ENCODE assay signal across 17 mouse cellular contexts in the genomic region with DNA sequence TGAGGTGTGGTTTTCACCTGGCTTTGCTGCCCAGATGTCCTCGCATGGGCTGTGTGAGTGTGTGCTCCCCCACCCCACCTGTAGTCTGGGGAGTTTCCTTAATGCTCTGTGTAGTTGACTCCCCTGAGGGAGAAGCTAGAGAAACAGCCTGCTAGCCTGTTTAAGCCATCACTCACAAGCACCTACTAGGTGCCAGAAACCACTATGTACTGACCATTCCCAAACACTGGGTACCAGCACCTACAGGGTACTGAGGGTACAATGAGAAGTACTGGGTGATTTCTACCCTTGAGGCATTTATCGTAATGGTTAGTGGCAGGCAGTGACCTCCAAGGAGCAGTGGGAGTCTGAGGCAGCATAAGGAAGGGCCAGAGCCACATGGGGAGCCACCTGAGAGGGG.
"Had no signal": no experiment of that assay in that cellular context is flagged by ENCODE, and none has a peak within 500 bp of the region (broad histone marks: within the 10 kb centered on the region; RNA-seq: fewer than 3 reads in every experiment).

No protein-coding gene starts in this region.

- H3K36me3 ChIP-seq: neural tube, embryonic 12.5 days; neural tube, embryonic 13.5 days; neural tube, embryonic 15.5 days; stomach, embryonic 15.5 days had no signal

- DNase-seq: retina, postnatal 1 day; right cerebral cortex, adult 18-20 months; right cerebral cortex, postnatal 14 days; right cerebral cortex, postnatal 25 days; right cerebral cortex, postnatal 4 days; spleen, adult 18-20 months; thymus, adult 18-20 months; thymus, adult 2 months; thymus, postnatal 14 days; thymus, postnatal 25 days; thymus, postnatal 36 days; thymus, postnatal 4 days had no signal

- H3K9me3 ChIP-seq: neural tube, embryonic 12.5 days; neural tube, embryonic 13.5 days; neural tube, embryonic 15.5 days; stomach, embryonic 15.5 days had no signal

- H3K27ac ChIP-seq: neural tube, embryonic 12.5 days; neural tube, embryonic 13.5 days; neural tube, embryonic 15.5 days; stomach, embryonic 15.5 days; stomach, postnatal 0 days had no signal

- H3K9ac ChIP-seq: neural tube, embryonic 12.5 days; neural tube, embryonic 13.5 days; neural tube, embryonic 15.5 days; stomach, embryonic 15.5 days had no signal

- H3K27me3 ChIP-seq: neural tube, embryonic 12.5 days; neural tube, embryonic 13.5 days; neural tube, embryonic 15.5 days; stomach, embryonic 15.5 days had no signal

- H3K4me1 ChIP-seq: neural tube, embryonic 12.5 days; neural tube, embryonic 13.5 days; stomach, embryonic 15.5 days had no signal

- H3K4me2 ChIP-seq: neural tube, embryonic 12.5 days; neural tube, embryonic 13.5 days; neural tube, embryonic 15.5 days; stomach, embryonic 15.5 days had no signal

- H3K4me3 ChIP-seq: neural tube, embryonic 12.5 days; neural tube, embryonic 13.5 days; neural tube, embryonic 15.5 days; stomach, embryonic 15.5 days had no signal
